Mouse (Mus musculus): ENCODE measurements around the gene Itpkb. TPM values are rescaled to one million over a fixed set of nuclear protein-coding genes. Genes with fewer than 3 reads are reported as not detected.

The Itpkb gene
- polyA plus RNA-seq (2014; fragmentation: Illumina TruSeq; extraction: RNeasy Lipid Tissue Mini Kit (QIAGEN cat#74804); ENCODE audit: low replicate concordance), result 2.4 TPM

GRCm38 (mm10) chr1:180330145-180330706 lies at the start of gene Itpkb:
Gene Itpkb (plus strand): TSS chr1:180330485.

Other genes with a start within 250 kb of the Itpkb start
- 2.0 TPM for gene Coq8a, start 130.9 kb upstream of the Itpkb start, polyA plus RNA-seq (2014; fragmentation: Illumina TruSeq; extraction: RNeasy Lipid Tissue Mini Kit (QIAGEN cat#74804); ENCODE audit: low replicate concordance)
- gene Psen2, start 67.0 kb upstream of the Itpkb start, polyA plus RNA-seq (2014; fragmentation: Illumina TruSeq; extraction: RNeasy Lipid Tissue Mini Kit (QIAGEN cat#74804); ENCODE audit: low replicate concordance), result 1.6 TPM
- 1.4 TPM for gene Stum, start 153.0 kb downstream of the Itpkb start, polyA plus RNA-seq (2014; fragmentation: Illumina TruSeq; extraction: RNeasy Lipid Tissue Mini Kit (QIAGEN cat#74804); ENCODE audit: low replicate concordance)
- gene Parp1, start 238.4 kb downstream of the Itpkb start, polyA plus RNA-seq (2014; fragmentation: Illumina TruSeq; extraction: RNeasy Lipid Tissue Mini Kit (QIAGEN cat#74804); ENCODE audit: low replicate concordance), result 9.4 TPM